Mouse (Mus musculus) lung, adult 2 months (tissue): ENCODE results near the gene Rbpms2.

Source experiments
- CTCF ChIP-seq: fragments of 200-500 bp; IDR thresholded peaks from 2 replicates; pipeline ENCODE4 v1.5.1; 2011; ENCODE audit warnings: mild to moderate bottlenecking, low read length, control low read depth; ENCODE audit not compliant: insufficient read depth
- POLR2A ChIP-seq: fragments of 200-500 bp; IDR thresholded peaks from 2 replicates; pipeline ENCODE4 v1.6.1; 2011; ENCODE audit warnings: low read depth, mild to moderate bottlenecking, control low read depth, low read length, borderline replicate concordance; ENCODE audit errors: extremely low read depth

GRCm38 (mm10) chr9:65607120-65607519 is 22.3 kb upstream of the Rbpms2 start:
- TF ChIP-seq CTCF = no peak
- TF ChIP-seq POLR2A = no peak
